Mouse (Mus musculus): ENCODE measurements at regions not wholly inside any gene's neighbourhood (a gene's known extent, or its start where the extent isn't known, plus 50 kb on each side); places are given as distances from the start of the nearest gene placed in this dataset.

GRCm38 (mm10) chr3:117107378-117107777 is 138.6 kb upstream of the Palmd start:
- TF ChIP-seq CTCF (conservative IDR thresholded peaks at IDR 0.05; ENCODE audit: insufficient read depth, insufficient read length, low read depth, low read length) = no peak
- TF ChIP-seq POLR2A (IDR thresholded peaks at IDR 0.05; ENCODE audit: low read depth, low read length) = no peak

Data from kidney, adult 2 months (tissue).